Mouse (Mus musculus) stomach, postnatal 0 days (tissue): Measurements from ENCODE around the gene Inha.

Experiments used
- CTCF ChIP-seq: IDR thresholded peaks from 2 replicates; pipeline ENCODE4 v1.5.1; 2016; ENCODE audit warnings: antibody characterized with exemption, low read depth, mild to moderate bottlenecking, moderate library complexity
- EP300 ChIP-seq: optimal IDR thresholded peaks from 2 replicates; pipeline ENCODE3; 2016; ENCODE audit warnings: antibody characterized with exemption

GRCm38 (mm10) chr1:75460297-75460696 lies 46.6 kb upstream of the Inha start:
- no peak for TF ChIP-seq EP300
- no peak for TF ChIP-seq CTCF
